Mouse (Mus musculus) cerebellum, adult 18-20 months (tissue): ENCODE results near the gene Pxn.

Experiments used
- DNase-seq, 2 experiments: peaks; one replicate each; pipeline ENCODE4 v3.0.0; 2021

Gene Pxn

GRCm38 (mm10) chr5:115506454-115507201, at the start of gene Pxn:
Pxn (plus strand) TSS chr5:115506676.
- DNase-seq: peak; percentile 90 to 98

GRCm38 (mm10) chr5:115458918-115459317, 47.6 kb upstream of the Pxn start:
- no peak for DNase-seq

- no peak for DNase-seq
Observed at GRCm38 (mm10) chr5:115464408-115465115, 41.9 kb upstream of the Pxn start.

- DNase-seq: no peak
Observed at GRCm38 (mm10) chr5:115465642-115466420, 40.6 kb upstream of the Pxn start, which contains the start of gene Pla2g1b. Pla2g1b (plus strand) TSS chr5:115466262.

- no peak for DNase-seq
Observed at GRCm38 (mm10) chr5:115469791-115470190, 36.7 kb upstream of the Pxn start.

- DNase-seq: peak; percentile 42 to 68
Observed at GRCm38 (mm10) chr5:115470766-115471531, 35.5 kb upstream of the Pxn start.

GRCm38 (mm10) chr5:115473191-115473590, 33.3 kb upstream of the Pxn start:
- no peak for DNase-seq

- no peak for DNase-seq
Observed at GRCm38 (mm10) chr5:115474174-115474828, 32.2 kb upstream of the Pxn start.

GRCm38 (mm10) chr5:115475337-115476106, 31.0 kb upstream of the Pxn start:
- DNase-seq: peak; percentile 55 to 57

GRCm38 (mm10) chr5:115476107-115476727, 30.3 kb upstream of the Pxn start:
- DNase-seq: no peak

GRCm38 (mm10) chr5:115479561-115479960, 26.9 kb upstream of the Pxn start:
- DNase-seq: no peak

- no peak for DNase-seq
Observed at GRCm38 (mm10) chr5:115480101-115480500, 26.4 kb upstream of the Pxn start.

GRCm38 (mm10) chr5:115482390-115483265, 23.8 kb upstream of the Pxn start:
- peak in 1 of 2 experiments; percentile 45 for DNase-seq

- DNase-seq: no peak
Observed at GRCm38 (mm10) chr5:115483385-115483784, 23.1 kb upstream of the Pxn start.

GRCm38 (mm10) chr5:115483947-115484920, 22.2 kb upstream of the Pxn start, which contains the start of gene Sirt4:
Sirt4 (minus strand) TSS chr5:115484725.
- DNase-seq: peak; percentile 83 to 90

GRCm38 (mm10) chr5:115484996-115485395, 21.5 kb upstream of the Pxn start:
- DNase-seq: no peak

- DNase-seq: no peak
Observed at GRCm38 (mm10) chr5:115485489-115486205, 20.8 kb upstream of the Pxn start.

- DNase-seq: no peak
Observed at GRCm38 (mm10) chr5:115486726-115487125, 19.8 kb upstream of the Pxn start.
